Mouse (Mus musculus) kidney, adult 2 months (tissue): ENCODE results near the gene Kdm1a.

Experiments
- CTCF ChIP-seq: fragments of 200-500 bp; conservative IDR thresholded peaks from 2 replicates; pipeline ENCODE4 v1.5.1; 2011; ENCODE audit warnings: low read depth, mild to moderate bottlenecking, control low read depth, low read length, moderate library complexity, mixed read lengths; ENCODE audit not compliant: insufficient read depth, insufficient read length
- POLR2A ChIP-seq: fragments of 200-500 bp; IDR thresholded peaks from one replicate; pipeline ENCODE4 v1.6.1; 2011; ENCODE audit warnings: low read depth, low read length, control low read depth

DNA sequence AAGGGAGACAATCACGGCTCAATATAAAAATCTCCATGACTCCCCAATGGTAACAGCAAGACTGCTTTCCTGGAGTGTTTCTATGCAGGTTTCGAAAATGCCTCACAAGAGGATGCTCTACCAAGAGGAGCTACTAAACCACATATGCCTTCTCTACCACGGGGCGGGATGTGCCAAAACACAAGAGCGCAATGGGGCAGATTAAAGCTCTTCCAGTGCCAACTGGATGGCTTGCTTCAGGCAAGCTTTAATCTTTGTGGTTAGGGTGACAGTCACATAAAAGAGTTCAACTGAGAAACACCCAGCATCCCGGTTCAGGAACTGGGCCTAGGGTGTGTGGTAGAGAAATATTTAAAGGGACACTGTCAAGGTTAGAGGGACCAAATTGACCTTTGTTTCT, 39.8 kb downstream of the Kdm1a start:
- TF ChIP-seq CTCF, result no peak
- TF ChIP-seq POLR2A, result no peak
